Mouse (Mus musculus): Measurements from ENCODE around the gene Arhgef39. TPM values are rescaled to one million over a fixed set of nuclear protein-coding genes. Genes with fewer than 3 reads are reported as not detected.
A peak's percentile ranks its signal among the peaks of the same experiment; 100 is the strongest.

Arhgef39 gene
- polyA plus RNA-seq, 1 experiment from 2014 or later = 4.7 TPM

DNA sequence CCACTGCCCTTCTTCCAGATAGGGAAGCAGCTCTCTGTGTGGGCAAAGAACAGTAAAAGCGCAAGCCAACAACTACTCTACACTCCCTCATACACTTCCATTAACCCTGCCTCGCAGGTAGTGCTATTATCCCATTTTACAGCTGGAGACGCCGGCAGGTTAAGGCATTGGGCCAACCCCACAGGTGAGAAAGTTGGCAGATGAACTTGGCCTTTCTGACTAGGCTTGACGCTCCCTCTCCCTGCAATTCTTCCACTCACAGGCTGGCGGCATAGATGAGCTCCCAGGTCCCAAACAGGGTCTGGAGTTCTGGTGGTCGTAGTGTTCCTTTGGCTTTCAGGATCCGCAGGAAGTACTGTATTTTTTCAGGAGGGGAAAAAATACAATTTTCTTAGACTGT, 512 bp downstream of the Arhgef39 start:
- H3K27ac ChIP-seq = no peak overlapping the region
- ATAC-seq (ENCODE audit: low FRiP score) (0 out of 2 replicates have a peak, but pooled peaks have one; percentile 2), DNase-seq (ENCODE audit: low spot score) (no peak)
- peaks cover 13% of the 10 kb centered on the region for H3K4me1 ChIP-seq (replicated peaks; ENCODE audit: control insufficient read depth, insufficient read depth, low read length)
- peak overlapping the region; percentile 44 for H3K4me3 ChIP-seq (replicated peaks; ENCODE audit: low read length)
- peaks cover 5% of the 10 kb centered on the region; the same call in 1 of the 2 replicates for H3K36me3 ChIP-seq (replicated peaks; ENCODE audit: control insufficient read depth, insufficient read depth)
- no peaks in the 10 kb centered on the region for H3K27me3 ChIP-seq (ENCODE audit: control insufficient read depth, insufficient read depth, low read length)
- WGBS = 18% methylated on average over 8 of the region's 8 CpGs
- peak overlapping the region; percentile 56 for H3K9ac ChIP-seq
- H3K4me2 ChIP-seq (replicated peaks) = peak overlapping the region; percentile 76
- no peaks in the 10 kb centered on the region for H3K9me3 ChIP-seq (ENCODE audit: control insufficient read depth, low read length)

GRCm38 (mm10) chr4:43497946-43498345, 1.5 kb downstream of the Arhgef39 start:
- Histone ChIP-seq H3K4me2 (replicated peaks) (peak overlapping the region; percentile 76; the same call in 1 of the 2 replicates), H3K27ac (no peak overlapping the region), H3K9ac (no peak overlapping the region), H3K9me3 (ENCODE audit: control insufficient read depth, low read length) (no peaks in the 10 kb centered on the region), H3K36me3 (replicated peaks; ENCODE audit: control insufficient read depth, insufficient read depth) (peaks cover 5% of the 10 kb centered on the region; the same call in 1 of the 2 replicates), H3K4me3 (replicated peaks; ENCODE audit: low read length) (no peak overlapping the region), H3K27me3 (ENCODE audit: control insufficient read depth, insufficient read depth, low read length) (no peaks in the 10 kb centered on the region), H3K4me1 (replicated peaks; ENCODE audit: control insufficient read depth, insufficient read depth, low read length) (peaks cover 15% of the 10 kb centered on the region)
- ATAC-seq (ENCODE audit: low FRiP score) = no peak
- 68% methylated on average over 4 of the region's 4 CpGs for WGBS
- no peak for DNase-seq (ENCODE audit: low spot score)

DNA sequence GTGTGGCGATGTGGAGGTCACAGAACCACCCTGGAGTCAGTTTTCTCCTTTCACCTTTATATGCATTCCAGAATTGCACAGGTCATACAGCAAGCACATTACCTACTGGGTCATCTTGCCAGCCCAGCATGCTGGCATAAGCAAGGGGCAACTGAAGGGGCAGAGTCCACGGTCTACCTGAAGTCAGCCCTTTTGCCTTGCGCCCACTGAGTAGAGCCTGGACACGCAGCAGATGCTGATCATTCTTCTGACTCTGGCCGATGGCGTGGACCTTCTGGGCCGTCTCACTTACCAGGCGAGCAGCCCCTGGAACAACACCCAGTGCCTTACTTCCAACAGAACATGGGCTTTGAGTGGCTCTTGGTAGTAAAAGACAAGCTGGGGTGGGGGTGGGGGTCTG, 2.1 kb downstream of the Arhgef39 start:
- Histone ChIP-seq H3K9ac (no peak overlapping the region), H3K4me3 (replicated peaks; ENCODE audit: low read length) (no peak overlapping the region), H3K27ac (no peak overlapping the region), H3K36me3 (replicated peaks; ENCODE audit: control insufficient read depth, insufficient read depth) (peaks cover 5% of the 10 kb centered on the region; the same call in 1 of the 2 replicates), H3K4me1 (replicated peaks; ENCODE audit: control insufficient read depth, insufficient read depth, low read length) (peaks cover 15% of the 10 kb centered on the region), H3K4me2 (replicated peaks) (no peak overlapping the region; the same call in 1 of the 2 replicates), H3K9me3 (ENCODE audit: control insufficient read depth, low read length) (no peaks in the 10 kb centered on the region), H3K27me3 (ENCODE audit: control insufficient read depth, insufficient read depth, low read length) (no peaks in the 10 kb centered on the region)
- ATAC-seq (ENCODE audit: low FRiP score) = no peak
- 95% methylated on average over 8 of the region's 8 CpGs for WGBS
- DNase-seq (ENCODE audit: low spot score) = no peak

- Histone ChIP-seq H3K4me2 (replicated peaks) (no peak overlapping the region), H3K27me3 (ENCODE audit: control insufficient read depth, insufficient read depth, low read length) (no peaks in the 10 kb centered on the region), H3K9ac (no peak overlapping the region), H3K4me1 (replicated peaks; ENCODE audit: control insufficient read depth, insufficient read depth, low read length) (peaks cover 18% of the 10 kb centered on the region), H3K36me3 (replicated peaks; ENCODE audit: control insufficient read depth, insufficient read depth) (peaks cover 5% of the 10 kb centered on the region; the same call in 1 of the 2 replicates), H3K4me3 (replicated peaks; ENCODE audit: low read length) (no peak overlapping the region), H3K9me3 (ENCODE audit: control insufficient read depth, low read length) (no peaks in the 10 kb centered on the region), H3K27ac (no peak overlapping the region)
- ATAC-seq (ENCODE audit: low FRiP score) (no peak), DNase-seq (ENCODE audit: low spot score) (no peak)
- WGBS = 72% methylated on average over 6 of the region's 6 CpGs
Observed at GRCm38 (mm10) chr4:43496587-43496986, 2.9 kb downstream of the Arhgef39 start.

- H3K4me1 ChIP-seq (replicated peaks; ENCODE audit: control insufficient read depth, insufficient read depth, low read length) = peaks cover 18% of the 10 kb centered on the region
Observed at GRCm38 (mm10) chr4:43493846-43494240, 5.7 kb downstream of the Arhgef39 start.

DNA sequence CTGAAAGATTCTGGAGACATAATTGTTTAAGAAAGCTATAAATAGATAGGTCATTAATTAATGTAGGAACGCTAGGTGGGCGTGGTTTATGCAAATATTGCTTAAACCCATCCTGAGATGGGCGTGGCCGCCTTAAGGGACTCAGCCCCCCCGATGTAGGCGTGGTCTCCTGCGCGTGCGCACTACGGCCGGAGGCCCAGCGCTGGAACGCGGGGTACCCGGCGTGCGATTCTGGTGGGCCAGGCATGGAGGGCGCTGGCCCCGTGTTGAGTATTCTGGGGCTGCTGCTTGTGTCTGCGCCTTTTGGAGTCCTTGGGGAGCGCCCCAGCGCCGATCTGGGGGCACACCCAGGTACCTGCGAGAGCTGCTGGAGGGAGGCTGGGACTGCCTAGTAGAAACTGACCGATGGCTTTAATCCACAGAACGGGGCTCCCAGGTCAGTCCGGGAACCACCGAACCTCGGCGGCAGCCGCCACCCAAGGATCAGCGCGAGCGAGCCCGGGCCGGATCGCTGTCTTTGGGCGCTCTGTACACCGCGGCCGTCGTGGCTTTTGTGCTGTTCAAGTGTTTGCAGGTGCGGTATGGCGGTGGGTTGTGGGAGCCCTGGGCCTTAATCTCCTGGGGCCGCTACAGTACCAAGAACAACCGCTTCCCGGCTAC, 6.2 kb downstream of the Arhgef39 start:
- H3K27ac ChIP-seq = peak overlapping the region; percentile 90
- WGBS = under 1% methylated on average over 47 of the region's 47 CpGs
- DNase-seq (ENCODE audit: low spot score) = peak; percentile 99
- H3K9me3 ChIP-seq (ENCODE audit: control insufficient read depth, low read length) = peaks cover 4% of the 10 kb centered on the region; the same call in 1 of the 2 replicates
- H3K4me3 ChIP-seq (replicated peaks; ENCODE audit: low read length) = peak overlapping the region; percentile 56
- ATAC-seq (ENCODE audit: low FRiP score) = peak; percentile 91
- no peaks in the 10 kb centered on the region for H3K27me3 ChIP-seq (ENCODE audit: control insufficient read depth, insufficient read depth, low read length)
- H3K9ac ChIP-seq = peak overlapping the region; percentile 83
- peak overlapping the region; percentile 52 for H3K4me2 ChIP-seq (replicated peaks)
- H3K4me1 ChIP-seq (replicated peaks; ENCODE audit: control insufficient read depth, insufficient read depth, low read length) = peaks cover 18% of the 10 kb centered on the region
- peaks cover 5% of the 10 kb centered on the region; the same call in 1 of the 2 replicates for H3K36me3 ChIP-seq (replicated peaks; ENCODE audit: control insufficient read depth, insufficient read depth)

More at GRCm38 (mm10) chr4:43493846-43494240, 5.7 kb downstream of the Arhgef39 start:
- Histone ChIP-seq H3K9ac (peak overlapping the region; percentile 83), H3K27ac (peak overlapping the region; percentile 90), H3K4me3 (replicated peaks; ENCODE audit: low read length) (peak overlapping the region; percentile 56), H3K36me3 (replicated peaks; ENCODE audit: control insufficient read depth, insufficient read depth) (peaks cover 5% of the 10 kb centered on the region; the same call in 1 of the 2 replicates), H3K9me3 (ENCODE audit: control insufficient read depth, low read length) (peaks cover 4% of the 10 kb centered on the region; the same call in 1 of the 2 replicates), H3K4me2 (replicated peaks) (peak overlapping the region; percentile 52), H3K27me3 (ENCODE audit: control insufficient read depth, insufficient read depth, low read length) (no peaks in the 10 kb centered on the region)
- no peak for ATAC-seq (ENCODE audit: low FRiP score)
- under 1% methylated on average over 9 of the region's 9 CpGs for WGBS
- no peak for DNase-seq (ENCODE audit: low spot score)

DNA sequence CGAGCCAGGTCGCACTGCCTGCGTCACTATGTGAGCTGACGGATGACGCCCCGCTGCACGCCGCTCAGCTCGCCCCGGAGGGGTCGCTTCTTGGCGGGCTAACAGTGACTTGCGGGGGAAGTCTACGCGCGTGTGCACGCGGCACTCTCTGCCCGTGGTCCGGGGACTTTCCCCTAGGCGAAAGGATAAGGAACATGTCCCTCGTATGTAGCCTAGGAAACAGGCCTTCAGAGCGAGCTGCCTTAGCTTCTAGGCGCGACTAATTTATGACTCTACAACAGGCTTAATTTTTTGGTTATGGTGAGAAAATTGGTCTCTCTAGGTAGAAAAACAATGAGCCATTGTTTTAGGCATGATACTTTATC, 6.7 kb downstream of the Arhgef39 start, which contains the start of gene Ccdc107:
Ccdc107 (plus strand) TSS at position 80 of the 365 bp plus-strand sequence.
- peak within 1 kb of the TSS; percentile 56 for H3K4me3 ChIP-seq (replicated peaks; ENCODE audit: low read length)
- ATAC-seq (ENCODE audit: low FRiP score) (peak; percentile 97), DNase-seq (ENCODE audit: low spot score) (peak; percentile 89)
- peaks cover 5% of the 10 kb centered on the region; the same call in 1 of the 2 replicates for H3K36me3 ChIP-seq (replicated peaks; ENCODE audit: control insufficient read depth, insufficient read depth)
- peak within 1 kb of the TSS; percentile 83 for H3K9ac ChIP-seq
- H3K9me3 ChIP-seq (ENCODE audit: control insufficient read depth, low read length) = peaks cover 4% of the 10 kb centered on the region; the same call in 1 of the 2 replicates
- no peaks in the 10 kb centered on the region for H3K27me3 ChIP-seq (ENCODE audit: control insufficient read depth, insufficient read depth, low read length)
- peak within 1 kb of the TSS; percentile 90 for H3K27ac ChIP-seq
- H3K4me2 ChIP-seq (replicated peaks) = peak within 1 kb of the TSS; percentile 52
- peaks cover 18% of the 10 kb centered on the region for H3K4me1 ChIP-seq (replicated peaks; ENCODE audit: control insufficient read depth, insufficient read depth, low read length)
- under 1% methylated on average over 25 of the region's 25 CpGs for WGBS

- Histone ChIP-seq H3K27me3 (ENCODE audit: control insufficient read depth, insufficient read depth, low read length) (no peaks in the 10 kb centered on the region), H3K27ac (peak overlapping the region; percentile 90), H3K4me3 (replicated peaks; ENCODE audit: low read length) (peak overlapping the region; percentile 56), H3K9me3 (ENCODE audit: control insufficient read depth, low read length) (peaks cover 4% of the 10 kb centered on the region; the same call in 1 of the 2 replicates), H3K4me2 (replicated peaks) (peak overlapping the region; percentile 52), H3K4me1 (replicated peaks; ENCODE audit: control insufficient read depth, insufficient read depth, low read length) (peaks cover 18% of the 10 kb centered on the region), H3K9ac (0 out of 2 replicates have a peak overlapping the region, but pooled peaks have one; percentile 0), H3K36me3 (replicated peaks; ENCODE audit: control insufficient read depth, insufficient read depth) (peaks cover 5% of the 10 kb centered on the region; the same call in 1 of the 2 replicates)
- WGBS = 44% methylated on average over 12 of the region's 12 CpGs
- peak; percentile 38 for DNase-seq (ENCODE audit: low spot score)
- no peak for ATAC-seq (ENCODE audit: low FRiP score)
Observed at GRCm38 (mm10) chr4:43492101-43492820, 7.2 kb downstream of the Arhgef39 start.

DNA sequence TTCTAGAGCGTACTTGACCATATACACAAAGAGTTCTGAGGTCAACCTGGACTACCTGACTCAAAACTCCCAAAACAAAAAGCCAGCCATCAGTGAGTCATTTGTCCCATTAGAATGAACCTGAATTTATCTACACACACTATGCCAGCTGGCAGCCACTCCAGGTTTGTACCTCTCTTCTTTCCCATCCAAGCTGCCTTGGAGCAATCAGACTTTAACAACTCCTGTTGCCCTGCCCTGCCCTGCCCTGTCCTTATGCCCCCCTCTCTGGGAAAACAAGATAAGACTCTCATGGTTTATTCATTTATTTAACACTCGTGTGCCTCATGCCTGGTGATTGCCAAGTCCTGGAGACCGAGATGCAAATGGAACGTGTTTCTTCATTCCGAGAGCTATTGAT, 8.7 kb downstream of the Arhgef39 start:
- 83% methylated on average over 5 of the region's 5 CpGs for WGBS
- DNase-seq (ENCODE audit: low spot score) (no peak), ATAC-seq (ENCODE audit: low FRiP score) (no peak)
- Histone ChIP-seq H3K27ac (no peak overlapping the region), H3K27me3 (ENCODE audit: control insufficient read depth, insufficient read depth, low read length) (no peaks in the 10 kb centered on the region), H3K36me3 (replicated peaks; ENCODE audit: control insufficient read depth, insufficient read depth) (peaks cover 5% of the 10 kb centered on the region; the same call in 1 of the 2 replicates), H3K4me1 (replicated peaks; ENCODE audit: control insufficient read depth, insufficient read depth, low read length) (peaks cover 18% of the 10 kb centered on the region), H3K9ac (no peak overlapping the region), H3K4me3 (replicated peaks; ENCODE audit: low read length) (no peak overlapping the region), H3K9me3 (ENCODE audit: control insufficient read depth, low read length) (peaks cover 4% of the 10 kb centered on the region; the same call in 1 of the 2 replicates), H3K4me2 (replicated peaks) (no peak overlapping the region)
